Mouse (Mus musculus): ENCODE measurements around the gene Ift57.

DNA sequence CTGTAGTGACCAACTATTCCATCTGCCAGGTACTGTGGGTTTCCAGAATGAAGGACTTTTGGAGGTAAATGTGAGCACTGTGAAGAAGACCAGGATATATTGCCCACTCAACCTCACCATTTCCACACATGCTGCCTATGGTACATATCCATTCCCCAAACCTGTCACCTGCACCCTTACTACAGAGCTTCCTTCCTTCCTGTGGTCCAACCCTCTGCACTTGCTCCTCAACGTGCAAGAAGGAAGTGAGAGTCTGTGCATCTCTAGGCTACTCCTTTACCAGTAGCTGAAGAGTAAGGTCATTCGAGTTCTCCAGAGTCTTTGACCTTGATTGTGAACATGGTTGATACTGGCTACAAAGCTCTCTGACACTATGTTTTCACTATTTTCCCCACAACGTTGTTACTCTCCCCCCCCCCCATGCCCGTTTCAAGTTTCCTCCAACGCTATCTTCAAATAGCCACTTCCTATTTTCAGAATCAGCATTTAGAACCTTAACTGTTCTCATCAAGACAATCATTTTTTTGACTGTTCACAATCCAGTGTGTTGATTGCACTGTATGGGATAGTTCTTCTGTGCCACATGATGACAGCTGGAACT is 82.6 kb downstream of the Ift57 start:
- TF ChIP-seq CTCF (IDR thresholded peaks at IDR 0.05; ENCODE audit: low read depth) (no peak), EP300 (IDR thresholded peaks at IDR 0.05; ENCODE audit: low read depth) (no peak)

Measured in heart, postnatal 0 days (tissue).